Mouse (Mus musculus): ENCODE measurements around the gene Nxn. TPM values are rescaled to one million over a fixed set of nuclear protein-coding genes. Genes with fewer than 3 reads are reported as not detected.

The Nxn gene
- total and polyA plus RNA-seq, 3 experiments: 10.0 to 19.1 (median 14.6) TPM

- no peaks in the 10 kb centered on the region for H3K36me3 ChIP-seq (ENCODE audit: control insufficient read depth, insufficient read depth, low read length)
- TF ChIP-seq POLR2A (IDR thresholded peaks at IDR 0.05; ENCODE audit: insufficient read depth, low read depth, low read length) (no peak), CTCF (IDR thresholded peaks at IDR 0.05) (no peak), EP300 (IDR thresholded peaks at IDR 0.05; ENCODE audit: insufficient read depth, low read depth, low read length) (no peak)
- no peak overlapping the region for H3K27ac ChIP-seq
- H3K79me2 ChIP-seq (replicated peaks; ENCODE audit: control insufficient read depth, insufficient read depth, low read length): no peaks in the 10 kb centered on the region
- H3K9ac ChIP-seq (ENCODE audit: low read depth, low read length): no peak overlapping the region
- no peak for DNase-seq
- H3K27me3 ChIP-seq (ENCODE audit: control insufficient read depth, insufficient read depth, low read length): no peaks in the 10 kb centered on the region
- H3K4me1 ChIP-seq (ENCODE audit: control insufficient read depth, insufficient read depth, low read length): no peaks in the 10 kb centered on the region
- intact Hi-C loops (cut with DNase I): no loop called here
- 79% methylated on average over 6 of the region's 6 CpGs for WGBS
- no peak overlapping the region for H3K4me3 ChIP-seq
These were observed 130.3 kb downstream of the Nxn start for GRCm38 (mm10) chr11:76268521-76269065.

GRCm38 (mm10) chr11:76268001-76268459 lies 130.9 kb downstream of the Nxn start:
- Histone ChIP-seq H3K27me3 (ENCODE audit: control insufficient read depth, insufficient read depth, low read length) (no peaks in the 10 kb centered on the region), H3K4me1 (ENCODE audit: control insufficient read depth, insufficient read depth, low read length) (no peaks in the 10 kb centered on the region), H3K36me3 (ENCODE audit: control insufficient read depth, insufficient read depth, low read length) (no peaks in the 10 kb centered on the region), H3K79me2 (replicated peaks; ENCODE audit: control insufficient read depth, insufficient read depth, low read length) (no peaks in the 10 kb centered on the region), H3K4me3 (no peak overlapping the region), H3K9ac (ENCODE audit: low read depth, low read length) (no peak overlapping the region), H3K27ac (no peak overlapping the region)
- 81% methylated on average over 5 of the region's 5 CpGs for WGBS
- DNase-seq: no peak
- TF ChIP-seq POLR2A (IDR thresholded peaks at IDR 0.05; ENCODE audit: insufficient read depth, low read depth, low read length) (no peak), CTCF (IDR thresholded peaks at IDR 0.05) (no peak), EP300 (IDR thresholded peaks at IDR 0.05; ENCODE audit: insufficient read depth, low read depth, low read length) (no peak)
- intact Hi-C loops (cut with DNase I): no loop called here

- intact Hi-C loops (cut with DNase I): no loop called here
- Histone ChIP-seq H3K27me3 (ENCODE audit: control insufficient read depth, insufficient read depth, low read length) (no peaks in the 10 kb centered on the region), H3K4me3 (no peak overlapping the region), H3K79me2 (replicated peaks; ENCODE audit: control insufficient read depth, insufficient read depth, low read length) (no peaks in the 10 kb centered on the region), H3K36me3 (ENCODE audit: control insufficient read depth, insufficient read depth, low read length) (no peaks in the 10 kb centered on the region), H3K4me1 (ENCODE audit: control insufficient read depth, insufficient read depth, low read length) (no peaks in the 10 kb centered on the region), H3K27ac (no peak overlapping the region), H3K9ac (ENCODE audit: low read depth, low read length) (no peak overlapping the region)
- no peak for DNase-seq
- TF ChIP-seq CTCF (IDR thresholded peaks at IDR 0.05) (no peak), POLR2A (IDR thresholded peaks at IDR 0.05; ENCODE audit: insufficient read depth, low read depth, low read length) (no peak), EP300 (IDR thresholded peaks at IDR 0.05; ENCODE audit: insufficient read depth, low read depth, low read length) (no peak)
- 84% methylated on average over 7 of the region's 7 CpGs for WGBS
These were observed 131.4 kb downstream of the Nxn start for GRCm38 (mm10) chr11:76267550-76267949.

GRCm38 (mm10) chr11:76262611-76263351 lies 136.2 kb downstream of the Nxn start:
- Histone ChIP-seq H3K27me3 (ENCODE audit: control insufficient read depth, insufficient read depth, low read length) (no peaks in the 10 kb centered on the region), H3K9ac (ENCODE audit: low read depth, low read length) (no peak overlapping the region), H3K36me3 (ENCODE audit: control insufficient read depth, insufficient read depth, low read length) (no peaks in the 10 kb centered on the region), H3K4me1 (ENCODE audit: control insufficient read depth, insufficient read depth, low read length) (peaks cover 3% of the 10 kb centered on the region), H3K79me2 (replicated peaks; ENCODE audit: control insufficient read depth, insufficient read depth, low read length) (no peaks in the 10 kb centered on the region), H3K27ac (no peak overlapping the region), H3K4me3 (no peak overlapping the region)
- DNase-seq: no peak
- TF ChIP-seq CTCF (IDR thresholded peaks at IDR 0.05) (no peak), POLR2A (IDR thresholded peaks at IDR 0.05; ENCODE audit: insufficient read depth, low read depth, low read length) (no peak), EP300 (IDR thresholded peaks at IDR 0.05; ENCODE audit: insufficient read depth, low read depth, low read length) (no peak)
- intact Hi-C loops (cut with DNase I): loop anchor here (5.0 kb wide), 1 partner anchor 50 kb away; no protein-coding TSS in a partner anchor
- 36% methylated on average over 19 of the region's 19 CpGs for WGBS

- TF ChIP-seq CTCF (IDR thresholded peaks at IDR 0.05) (no peak), EP300 (IDR thresholded peaks at IDR 0.05; ENCODE audit: insufficient read depth, low read depth, low read length) (0 out of 2 replicates have a peak, but pooled peaks have one; percentile 60)
- intact Hi-C loops (cut with DNase I): loop anchor here (5.0 kb wide), 1 partner anchor 51 kb away; no protein-coding TSS in a partner anchor
- DNase-seq: no peak
- WGBS: 50% methylated on average over 12 of the region's 12 CpGs
- H3K9ac ChIP-seq (ENCODE audit: low read depth, low read length): no peak overlapping the region
- H3K4me1 ChIP-seq (ENCODE audit: control insufficient read depth, insufficient read depth, low read length): peaks cover 3% of the 10 kb centered on the region
- no peaks in the 10 kb centered on the region for H3K79me2 ChIP-seq (replicated peaks; ENCODE audit: control insufficient read depth, insufficient read depth, low read length)
- no peaks in the 10 kb centered on the region for H3K27me3 ChIP-seq (ENCODE audit: control insufficient read depth, insufficient read depth, low read length)
- H3K36me3 ChIP-seq (ENCODE audit: control insufficient read depth, insufficient read depth, low read length): no peaks in the 10 kb centered on the region
- no peak overlapping the region for H3K4me3 ChIP-seq
- no peak overlapping the region for H3K27ac ChIP-seq
These were observed 137.7 kb downstream of the Nxn start for GRCm38 (mm10) chr11:76261224-76261623.

Data from heart, adult 2 months (tissue).